Mouse (Mus musculus): ENCODE measurements around the gene Tmem114. TPM values are rescaled to one million over a fixed set of nuclear protein-coding genes. Genes with fewer than 3 reads are reported as not detected.

The Tmem114 gene
- polyA plus RNA-seq (2014; fragmentation: Nextera tagmentation; extraction: Ambion mirVana), result 0.23 TPM in 1 of 2 replicates, not detected in the other

- Histone ChIP-seq H3K4me1 (ENCODE audit: control insufficient read depth, insufficient read depth, low read length) (0 out of 2 replicates have a peak, but pooled peaks cover 4% of the 10 kb centered on the region), H3K27ac (ENCODE audit: low read depth, low read length) (no peak within 1 kb of the TSS), H3K9ac (ENCODE audit: low read length) (no peak within 1 kb of the TSS), H3K36me3 (ENCODE audit: control insufficient read depth, insufficient read depth, low read length) (no peaks in the 10 kb centered on the region), H3K27me3 (ENCODE audit: control insufficient read depth, insufficient read depth, low read length) (peaks cover 33% of the 10 kb centered on the region), H3K9me3 (ENCODE audit: control insufficient read depth, low read length) (no peaks in the 10 kb centered on the region), H3K4me2 (ENCODE audit: low read depth) (peak within 1 kb of the TSS; percentile 48), H3K4me3 (ENCODE audit: low read depth, low read length) (peak within 1 kb of the TSS; percentile 27; the same call in 1 of the 2 replicates)
- DNase-seq (ENCODE audit: low spot score) (no peak), ATAC-seq (ENCODE audit: insufficient read depth, low FRiP score, low TSS enrichment) (no peak)
- 3% methylated on average over 16 of the region's 16 CpGs for WGBS
These were observed at the start of gene Tmem114 for GRCm38 (mm10) chr16:8424971-8425330. Gene Tmem114, minus strand, starts transcription at chr16:8425136.

DNA sequence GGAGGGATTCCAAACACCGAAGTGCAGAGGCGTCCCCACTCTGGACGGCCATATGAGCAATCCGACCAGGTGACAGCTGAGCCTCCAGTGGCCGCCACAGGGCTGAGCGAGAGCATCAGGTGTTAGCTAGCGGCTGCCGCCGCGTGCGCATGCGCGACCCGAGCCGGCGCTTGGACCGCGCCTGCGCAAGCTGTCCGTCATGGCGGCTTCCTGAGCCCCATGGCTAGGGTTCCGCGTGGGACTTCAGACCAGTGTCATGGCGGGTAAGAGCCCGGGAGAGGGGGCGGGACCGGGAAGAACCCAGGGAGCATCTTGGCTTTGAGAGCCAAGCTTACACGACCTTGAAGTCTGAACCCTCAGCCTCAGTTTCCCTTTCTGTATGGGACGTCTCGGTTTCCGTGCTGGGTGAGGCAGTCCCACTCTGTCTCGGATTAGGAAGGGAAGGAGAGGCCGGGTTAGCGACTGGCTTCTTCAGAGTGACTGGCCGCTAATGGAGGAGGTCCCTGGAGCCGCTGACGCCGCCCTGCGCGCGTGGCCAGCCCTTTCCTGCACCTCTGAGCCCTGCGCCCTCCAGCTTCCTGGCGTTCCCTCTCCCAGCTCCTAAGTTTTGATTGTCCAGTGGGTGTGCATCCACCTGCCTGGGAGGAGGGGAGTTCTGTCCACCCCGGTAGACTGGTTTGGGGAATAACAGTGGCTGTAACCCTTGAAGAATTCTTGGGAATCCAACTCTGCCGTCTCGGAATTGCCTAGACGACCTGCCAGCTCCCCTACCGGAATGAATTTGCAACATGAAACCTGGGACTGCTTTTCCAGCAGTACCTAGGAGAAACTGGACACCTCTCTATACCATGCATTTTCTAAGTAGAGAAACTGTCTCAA is 45.9 kb upstream of the Tmem114 start, which contains the start of gene Mettl22:
Mettl22 (plus strand) TSS at position 186 of the 879 bp plus-strand sequence.
- no peaks in the 10 kb centered on the region for H3K27me3 ChIP-seq (ENCODE audit: control insufficient read depth, insufficient read depth, low read length)
- H3K4me2 ChIP-seq (ENCODE audit: low read depth), result peak within 1 kb of the TSS; percentile 55
- no peaks in the 10 kb centered on the region for H3K9me3 ChIP-seq (ENCODE audit: control insufficient read depth, low read length)
- ATAC-seq (ENCODE audit: insufficient read depth, low FRiP score, low TSS enrichment), result peak; percentile 94
- peak; percentile 95 for DNase-seq (ENCODE audit: low spot score)
- peak within 1 kb of the TSS; percentile 67 for H3K27ac ChIP-seq (ENCODE audit: low read depth, low read length)
- peaks cover 6% of the 10 kb centered on the region; the same call in 1 of the 2 replicates for H3K4me1 ChIP-seq (ENCODE audit: control insufficient read depth, insufficient read depth, low read length)
- WGBS, result under 1% methylated on average over 48 of the region's 48 CpGs
- H3K36me3 ChIP-seq (ENCODE audit: control insufficient read depth, insufficient read depth, low read length), result no peaks in the 10 kb centered on the region; the same call in 1 of the 2 replicates
- peak within 1 kb of the TSS; percentile 93 for H3K9ac ChIP-seq (ENCODE audit: low read length)
- peak within 1 kb of the TSS; percentile 78 for H3K4me3 ChIP-seq (ENCODE audit: low read depth, low read length)

GRCm38 (mm10) chr16:8470132-8470531 is 45.2 kb upstream of the Tmem114 start:
- H3K27me3 ChIP-seq (ENCODE audit: control insufficient read depth, insufficient read depth, low read length), result no peaks in the 10 kb centered on the region
- DNase-seq (ENCODE audit: low spot score), result no peak
- peaks cover 6% of the 10 kb centered on the region; the same call in 1 of the 2 replicates for H3K4me1 ChIP-seq (ENCODE audit: control insufficient read depth, insufficient read depth, low read length)
- H3K4me2 ChIP-seq (ENCODE audit: low read depth), result peak overlapping the region; percentile 55
- H3K9me3 ChIP-seq (ENCODE audit: control insufficient read depth, low read length), result no peaks in the 10 kb centered on the region
- WGBS, result 81% methylated on average over 2 of the region's 2 CpGs
- H3K27ac ChIP-seq (ENCODE audit: low read depth, low read length), result no peak overlapping the region
- H3K4me3 ChIP-seq (ENCODE audit: low read depth, low read length), result peak overlapping the region; percentile 78; the same call in 1 of the 2 replicates
- H3K9ac ChIP-seq (ENCODE audit: low read length), result no peak overlapping the region
- no peaks in the 10 kb centered on the region; the same call in 1 of the 2 replicates for H3K36me3 ChIP-seq (ENCODE audit: control insufficient read depth, insufficient read depth, low read length)
- peak; percentile 71 for ATAC-seq (ENCODE audit: insufficient read depth, low FRiP score, low TSS enrichment)

DNA sequence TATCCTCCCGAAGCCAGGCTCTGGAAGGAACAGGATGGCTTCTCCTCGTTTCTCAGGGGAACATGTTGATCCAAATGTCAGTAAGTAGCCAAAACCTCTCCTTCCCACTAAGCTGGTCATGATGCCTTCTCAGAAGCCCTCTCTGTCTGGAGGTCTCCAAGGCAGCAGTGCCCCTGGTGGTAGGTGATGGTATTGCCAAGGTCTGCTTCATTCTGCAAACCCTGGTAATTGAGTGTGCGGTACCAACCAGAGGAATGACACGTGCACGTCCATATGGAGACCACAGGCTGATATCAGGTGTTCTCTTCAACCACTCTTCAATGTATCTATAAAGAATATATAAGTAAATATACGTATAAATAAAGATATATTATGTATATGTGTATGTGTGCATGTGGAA is 34.2 kb upstream of the Tmem114 start:
- ATAC-seq (ENCODE audit: insufficient read depth, low FRiP score, low TSS enrichment) (no peak), DNase-seq (ENCODE audit: low spot score) (peak; percentile 65)
- Histone ChIP-seq H3K36me3 (ENCODE audit: control insufficient read depth, insufficient read depth, low read length) (no peaks in the 10 kb centered on the region), H3K4me2 (ENCODE audit: low read depth) (no peak overlapping the region), H3K4me3 (ENCODE audit: low read depth, low read length) (no peak overlapping the region), H3K27me3 (ENCODE audit: control insufficient read depth, insufficient read depth, low read length) (no peaks in the 10 kb centered on the region), H3K4me1 (ENCODE audit: control insufficient read depth, insufficient read depth, low read length) (no peaks in the 10 kb centered on the region), H3K9me3 (ENCODE audit: control insufficient read depth, low read length) (no peaks in the 10 kb centered on the region), H3K9ac (ENCODE audit: low read length) (no peak overlapping the region), H3K27ac (ENCODE audit: low read depth, low read length) (no peak overlapping the region)
- 39% methylated on average over 6 of the region's 6 CpGs for WGBS

- 91% methylated on average over 4 of the region's 4 CpGs for WGBS
- H3K4me2 ChIP-seq (ENCODE audit: low read depth), result no peak overlapping the region
- H3K9me3 ChIP-seq (ENCODE audit: control insufficient read depth, low read length), result no peaks in the 10 kb centered on the region
- H3K36me3 ChIP-seq (ENCODE audit: control insufficient read depth, insufficient read depth, low read length), result no peaks in the 10 kb centered on the region
- DNase-seq (ENCODE audit: low spot score) (no peak), ATAC-seq (ENCODE audit: insufficient read depth, low FRiP score, low TSS enrichment) (no peak)
- no peaks in the 10 kb centered on the region for H3K27me3 ChIP-seq (ENCODE audit: control insufficient read depth, insufficient read depth, low read length)
- H3K4me1 ChIP-seq (ENCODE audit: control insufficient read depth, insufficient read depth, low read length), result no peaks in the 10 kb centered on the region
- no peak overlapping the region for H3K9ac ChIP-seq (ENCODE audit: low read length)
- no peak overlapping the region for H3K27ac ChIP-seq (ENCODE audit: low read depth, low read length)
- H3K4me3 ChIP-seq (ENCODE audit: low read depth, low read length), result no peak overlapping the region
These were observed 33.5 kb upstream of the Tmem114 start for GRCm38 (mm10) chr16:8458391-8458790.

DNA sequence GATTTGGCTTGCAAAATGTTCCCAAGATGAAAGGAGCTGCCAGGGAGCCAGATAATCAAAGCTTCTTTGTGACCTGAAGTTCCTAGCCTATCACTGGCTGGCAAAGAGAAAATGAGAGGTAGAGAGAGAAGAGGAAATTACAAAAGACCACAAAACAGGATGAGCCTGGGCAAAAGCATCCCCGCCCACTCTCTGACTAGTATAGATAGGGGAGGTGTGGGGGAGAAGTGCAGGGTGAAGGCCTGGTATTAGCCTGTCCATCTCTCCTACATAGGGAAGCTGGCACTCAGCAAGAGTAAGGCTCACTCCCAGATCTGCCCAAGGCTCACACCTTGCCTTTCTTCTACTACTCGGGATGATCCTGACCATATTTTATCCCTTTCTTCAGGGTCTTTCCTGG is 30.3 kb upstream of the Tmem114 start:
- Histone ChIP-seq H3K27ac (ENCODE audit: low read depth, low read length) (no peak overlapping the region), H3K27me3 (ENCODE audit: control insufficient read depth, insufficient read depth, low read length) (no peaks in the 10 kb centered on the region), H3K4me1 (ENCODE audit: control insufficient read depth, insufficient read depth, low read length) (no peaks in the 10 kb centered on the region), H3K4me2 (ENCODE audit: low read depth) (no peak overlapping the region), H3K36me3 (ENCODE audit: control insufficient read depth, insufficient read depth, low read length) (no peaks in the 10 kb centered on the region), H3K4me3 (ENCODE audit: low read depth, low read length) (no peak overlapping the region), H3K9ac (ENCODE audit: low read length) (no peak overlapping the region), H3K9me3 (ENCODE audit: control insufficient read depth, low read length) (no peaks in the 10 kb centered on the region)
- no peak for DNase-seq (ENCODE audit: low spot score)
- 48% methylated on average over 2 of the region's 2 CpGs for WGBS
- ATAC-seq (ENCODE audit: insufficient read depth, low FRiP score, low TSS enrichment), result no peak

GRCm38 (mm10) chr16:8453301-8453700 is 28.4 kb upstream of the Tmem114 start:
- Histone ChIP-seq H3K4me3 (ENCODE audit: low read depth, low read length) (no peak overlapping the region), H3K27me3 (ENCODE audit: control insufficient read depth, insufficient read depth, low read length) (no peaks in the 10 kb centered on the region), H3K36me3 (ENCODE audit: control insufficient read depth, insufficient read depth, low read length) (no peaks in the 10 kb centered on the region), H3K4me2 (ENCODE audit: low read depth) (no peak overlapping the region), H3K9me3 (ENCODE audit: control insufficient read depth, low read length) (no peaks in the 10 kb centered on the region), H3K27ac (ENCODE audit: low read depth, low read length) (no peak overlapping the region), H3K4me1 (ENCODE audit: control insufficient read depth, insufficient read depth, low read length) (no peaks in the 10 kb centered on the region), H3K9ac (ENCODE audit: low read length) (no peak overlapping the region)
- ATAC-seq (ENCODE audit: insufficient read depth, low FRiP score, low TSS enrichment), result no peak
- 100% methylated on average over 2 of the region's 2 CpGs for WGBS
- no peak for DNase-seq (ENCODE audit: low spot score)

DNA sequence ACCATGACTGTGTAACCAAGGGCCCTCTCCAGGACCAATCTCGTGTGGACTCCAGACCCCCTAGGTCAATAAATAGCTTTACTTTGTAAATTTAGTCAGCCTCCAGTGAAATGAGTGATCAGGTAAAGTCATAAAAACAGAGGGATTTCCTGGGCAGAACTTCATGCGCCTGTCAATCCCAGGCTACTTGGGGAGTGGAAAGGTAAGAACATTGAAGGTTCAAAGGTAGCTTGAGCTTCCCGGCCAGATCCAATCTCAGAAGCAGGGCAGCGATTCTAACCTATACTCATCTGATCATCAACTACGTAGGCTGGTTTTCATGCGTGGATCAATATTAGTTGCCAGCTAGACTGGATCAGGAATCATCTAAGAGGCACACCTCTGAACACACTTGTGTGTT is 21.3 kb upstream of the Tmem114 start:
- no peak overlapping the region for H3K4me2 ChIP-seq (ENCODE audit: low read depth)
- H3K4me3 ChIP-seq (ENCODE audit: low read depth, low read length), result no peak overlapping the region
- no peak overlapping the region for H3K27ac ChIP-seq (ENCODE audit: low read depth, low read length)
- H3K36me3 ChIP-seq (ENCODE audit: control insufficient read depth, insufficient read depth, low read length), result no peaks in the 10 kb centered on the region
- H3K27me3 ChIP-seq (ENCODE audit: control insufficient read depth, insufficient read depth, low read length), result no peaks in the 10 kb centered on the region
- H3K9ac ChIP-seq (ENCODE audit: low read length), result no peak overlapping the region
- 86% methylated on average over 6 of the region's 6 CpGs for WGBS
- H3K9me3 ChIP-seq (ENCODE audit: control insufficient read depth, low read length), result no peaks in the 10 kb centered on the region
- no peak for DNase-seq (ENCODE audit: low spot score)
- no peak for ATAC-seq (ENCODE audit: insufficient read depth, low FRiP score, low TSS enrichment)
- no peaks in the 10 kb centered on the region for H3K4me1 ChIP-seq (ENCODE audit: control insufficient read depth, insufficient read depth, low read length)

- no peak overlapping the region for H3K4me3 ChIP-seq (ENCODE audit: low read depth, low read length)
- no peaks in the 10 kb centered on the region for H3K27me3 ChIP-seq (ENCODE audit: control insufficient read depth, insufficient read depth, low read length)
- no peaks in the 10 kb centered on the region for H3K9me3 ChIP-seq (ENCODE audit: control insufficient read depth, low read length)
- 86% methylated on average over 7 of the region's 7 CpGs for WGBS
- no peak for ATAC-seq (ENCODE audit: insufficient read depth, low FRiP score, low TSS enrichment)
- no peak overlapping the region for H3K4me2 ChIP-seq (ENCODE audit: low read depth)
- H3K27ac ChIP-seq (ENCODE audit: low read depth, low read length), result no peak overlapping the region
- H3K4me1 ChIP-seq (ENCODE audit: control insufficient read depth, insufficient read depth, low read length), result no peaks in the 10 kb centered on the region
- DNase-seq (ENCODE audit: low spot score), result no peak
- H3K9ac ChIP-seq (ENCODE audit: low read length), result no peak overlapping the region
- no peaks in the 10 kb centered on the region for H3K36me3 ChIP-seq (ENCODE audit: control insufficient read depth, insufficient read depth, low read length)
These were observed 20.0 kb upstream of the Tmem114 start for GRCm38 (mm10) chr16:8444911-8445310.

Measured in neural tube, embryonic 11.5 days (tissue).